Mouse (Mus musculus) hematopoietic stem cell, adult 5-6 weeks (primary cell): Measurements from ENCODE around the gene Pcbp1. TPM values are rescaled to one million over a fixed set of nuclear protein-coding genes. Genes with fewer than 3 reads are reported as not detected.
A peak's percentile ranks its signal among the peaks of the same experiment; 100 is the strongest.

ENCODE experiments used
- ATAC-seq, 2 experiments: fragments of 125-278 bp in 1 of 2; replicated peaks in 1 of 2; 2 replicates each; pipeline ENCODE4 v1.8.0; 2016 to 2017; ENCODE audit warnings: inconsistent platforms in 2 of 2, mild to moderate bottlenecking in 2 of 2, moderate number of reproducible peaks in 2 of 2, low read depth in 1 of 2, moderate TSS enrichment in 1 of 2; ENCODE audit not compliant: low FRiP score in 2 of 2, poor library complexity in 2 of 2, severe bottlenecking in 2 of 2, insufficient read depth in 1 of 2, low TSS enrichment in 1 of 2
- total RNA-seq: library from RNA; stranded (forward); fragments of 172-1452, 232-1000 nt; gene quantifications from 2 replicates; pipeline ENCODE4 v1.2.3, GENCODE M21; 2017

Pcbp1 gene
- total RNA-seq, 1 experiment from 2014 or later: 121 TPM

DNA sequence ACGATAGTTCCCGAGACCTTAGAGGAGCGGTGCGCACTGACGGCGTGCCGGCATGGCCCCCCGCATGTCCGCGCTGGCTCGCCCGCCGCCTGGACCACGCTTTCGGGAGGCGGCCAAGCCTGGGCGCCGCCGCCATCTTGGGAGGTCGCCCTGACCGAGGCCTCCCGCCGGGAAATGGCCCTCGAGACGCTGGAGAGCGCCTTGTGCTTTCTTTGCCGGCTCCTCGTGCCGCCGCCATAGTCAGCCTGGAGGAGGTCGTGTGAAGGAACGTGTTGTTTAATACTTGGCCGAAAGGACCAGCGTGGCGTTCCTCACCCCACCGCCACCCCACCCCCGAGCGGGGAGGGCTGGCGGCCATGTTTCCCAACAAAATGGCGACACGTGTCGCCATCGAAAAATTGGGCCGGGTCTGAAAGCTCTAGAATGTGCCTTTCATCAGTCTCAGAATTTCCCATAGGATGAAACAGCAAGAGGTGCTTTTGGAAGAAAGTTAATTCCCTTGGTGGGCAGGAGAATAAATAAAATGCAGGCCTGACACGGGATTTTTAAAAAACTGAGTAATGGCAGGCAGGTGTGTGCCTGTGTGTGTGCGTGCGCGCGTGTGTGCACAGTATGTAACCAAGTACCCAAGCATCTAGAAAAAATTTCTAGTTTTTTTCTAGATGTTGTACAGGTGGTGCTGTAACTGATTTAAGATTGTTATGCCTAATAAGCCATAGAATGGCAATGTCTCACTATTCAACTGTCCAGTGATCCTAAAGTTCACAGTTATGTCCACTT lies 1.0 kb upstream of the Pcbp1 start:
- peak; percentile 31 to 39; a peak in 3 of 4 replicates for ATAC-seq

- peak in 1 of 2 experiments; percentile 19; a peak in 2 of 4 replicates for ATAC-seq
Observed at GRCm38 (mm10) chr6:86525646-86526031, 482 bp downstream of the Pcbp1 start.

DNA sequence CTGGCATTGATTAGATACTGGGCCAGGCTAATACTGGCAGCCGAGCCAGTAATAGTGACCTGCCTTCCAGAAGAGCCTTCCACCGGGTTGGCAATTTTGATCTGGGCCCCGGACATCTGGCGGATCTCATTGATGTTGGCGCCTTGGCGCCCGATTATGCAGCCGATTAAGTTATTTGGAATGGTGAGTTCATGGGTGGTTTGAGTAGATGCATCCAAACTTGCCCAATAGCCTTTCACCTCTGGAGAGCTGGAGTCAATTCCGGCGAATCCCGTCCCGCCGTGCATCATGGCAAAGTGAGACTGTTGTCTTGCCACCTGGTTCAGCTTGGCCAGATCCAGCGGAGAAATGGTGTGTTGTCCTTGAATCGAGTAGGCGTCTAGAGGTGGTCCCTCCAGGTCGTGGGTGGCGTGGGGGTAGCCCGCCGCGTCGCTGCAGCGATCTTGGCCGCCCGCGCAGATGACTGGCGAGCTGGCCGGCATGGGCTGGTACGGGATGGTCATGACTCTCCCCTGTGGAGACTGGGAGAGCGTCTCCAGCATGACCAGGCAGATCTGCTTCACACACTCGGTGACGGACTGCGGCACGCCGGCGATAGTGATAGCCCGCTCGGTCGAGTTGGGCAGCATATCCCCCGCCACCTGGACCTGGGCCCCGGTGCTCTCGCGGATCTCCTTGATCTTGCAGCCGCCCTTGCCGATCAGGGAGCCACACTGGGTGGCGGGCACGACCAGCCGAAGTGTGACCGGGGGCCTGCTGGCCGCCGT lies 1.1 kb downstream of the Pcbp1 start:
- ATAC-seq: no peak; a peak in 1 of 4 replicates

- no peak for ATAC-seq
Observed at GRCm38 (mm10) chr6:86523755-86524434, 2.2 kb downstream of the Pcbp1 start.

- ATAC-seq: no peak
Observed at GRCm38 (mm10) chr6:86523242-86523754, 2.8 kb downstream of the Pcbp1 start.

- ATAC-seq: no peak
Observed at GRCm38 (mm10) chr6:86522001-86522911, 3.9 kb downstream of the Pcbp1 start.

- ATAC-seq: no peak
Observed at GRCm38 (mm10) chr6:86519767-86520345, 6.3 kb downstream of the Pcbp1 start.

DNA sequence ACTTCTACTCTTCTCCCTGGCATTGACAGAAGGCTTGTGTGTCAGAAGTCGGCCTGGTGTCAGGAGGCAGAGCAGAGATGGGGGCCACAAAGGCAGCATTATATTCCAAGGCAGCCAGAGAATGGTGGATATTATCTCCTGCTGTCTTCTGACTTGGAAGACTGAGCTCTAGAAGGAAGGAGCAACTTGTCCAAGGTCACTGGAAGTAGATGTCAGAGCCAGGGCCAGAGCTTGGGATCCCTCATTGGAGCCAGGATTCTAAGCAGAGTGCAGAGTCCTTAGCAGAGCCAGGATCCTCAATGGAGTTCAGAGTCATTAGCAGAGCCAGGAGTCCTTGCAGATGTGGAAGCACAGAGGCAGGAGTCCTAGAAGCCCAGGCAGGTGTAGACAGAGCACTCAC lies 10.1 kb downstream of the Pcbp1 start:
- ATAC-seq: no peak

GRCm38 (mm10) chr6:86513296-86513695 lies 12.8 kb downstream of the Pcbp1 start:
- no peak for ATAC-seq

GRCm38 (mm10) chr6:86510979-86511378 lies 15.1 kb downstream of the Pcbp1 start:
- ATAC-seq: no peak; a peak in 1 of 4 replicates

- no peak for ATAC-seq
Observed at GRCm38 (mm10) chr6:86509866-86510200, 16.3 kb downstream of the Pcbp1 start.

DNA sequence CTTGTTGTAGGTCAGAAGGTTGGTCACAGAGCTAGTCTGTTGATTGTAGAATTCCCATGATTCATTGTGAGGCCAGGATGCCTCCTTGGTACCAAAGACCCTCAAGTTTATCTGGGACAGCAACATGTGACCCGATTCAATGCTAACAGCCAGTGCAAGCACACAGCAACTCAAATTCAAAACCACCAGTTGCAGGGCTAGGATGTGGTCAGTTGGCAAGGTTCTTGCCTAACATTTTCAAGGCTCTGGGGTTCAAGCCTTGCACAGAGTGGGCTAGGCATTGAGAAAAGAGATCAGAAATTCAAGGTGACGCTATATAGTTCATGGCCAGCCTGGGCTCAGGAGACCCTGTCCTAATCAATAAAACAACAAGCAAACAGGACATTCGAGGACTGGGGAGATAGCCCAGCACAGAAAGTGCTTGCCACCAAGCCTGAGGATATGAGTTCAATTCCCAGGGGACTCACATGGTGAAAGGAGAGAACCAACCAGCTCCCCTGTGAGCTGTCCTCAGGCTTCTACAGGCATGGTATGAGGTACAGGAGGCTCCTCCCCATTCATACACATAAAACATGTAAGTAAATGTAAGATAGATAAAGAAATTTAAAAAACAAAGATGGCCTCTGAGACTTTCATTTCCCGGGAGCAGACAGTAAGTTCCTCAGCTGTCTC lies 16.8 kb downstream of the Pcbp1 start:
- peak in 1 of 2 experiments; percentile 45; a peak in 1 of 4 replicates for ATAC-seq

DNA sequence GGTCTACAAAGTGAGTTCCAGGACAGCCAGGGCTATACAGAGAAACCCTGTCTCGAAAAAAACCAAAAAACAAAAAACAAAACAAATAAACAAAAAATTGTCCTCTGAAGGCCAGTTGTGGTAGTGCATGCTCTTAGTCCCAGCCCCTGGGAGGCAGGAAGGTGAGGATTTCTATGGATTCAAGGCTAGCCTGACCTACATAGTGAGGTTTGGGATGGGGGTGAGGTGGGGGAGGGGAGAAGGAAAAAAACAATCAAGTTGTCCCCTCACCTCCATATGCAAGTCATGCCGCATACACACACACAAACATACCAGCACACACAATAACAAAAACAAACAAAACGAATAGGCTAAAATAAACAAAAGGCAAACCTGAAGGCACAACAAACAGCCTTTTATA lies 17.4 kb downstream of the Pcbp1 start:
- ATAC-seq: no peak

GRCm38 (mm10) chr6:86507116-86507515 lies 19.0 kb downstream of the Pcbp1 start:
- ATAC-seq: no peak

DNA sequence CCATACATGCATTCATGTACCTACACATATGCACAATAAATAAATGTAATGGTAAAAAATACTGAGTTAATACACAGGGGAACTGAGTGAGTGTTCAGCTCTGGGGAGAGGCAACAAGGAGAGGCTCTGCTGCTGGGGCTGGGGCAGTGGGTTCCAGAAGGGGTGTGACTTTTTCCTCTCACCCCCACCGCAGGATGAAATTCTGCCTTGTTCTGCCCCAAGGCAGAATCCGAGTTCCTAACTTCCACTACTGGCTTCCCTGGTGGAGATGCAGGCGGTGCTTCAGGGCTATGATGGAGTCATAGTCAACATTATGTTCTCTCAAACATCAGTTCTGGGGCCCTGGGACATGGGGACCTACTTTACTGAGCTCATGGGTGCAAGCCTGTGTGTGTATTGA lies 19.8 kb downstream of the Pcbp1 start:
- ATAC-seq: no peak

GRCm38 (mm10) chr6:86505671-86506070 lies 20.4 kb downstream of the Pcbp1 start:
- no peak for ATAC-seq
